Mouse (Mus musculus): Measurements from ENCODE around the gene Med22. TPM values are rescaled to one million over a fixed set of nuclear protein-coding genes. Genes with fewer than 3 reads are reported as not detected.
"Not testable (repeated sequence)": the region's sequence is repeated elsewhere in the genome, so short reads cannot be mapped to it uniquely, and the experiment has no call there.

Med22 gene
- polyA plus RNA-seq, 1 experiment from 2014 or later, result 164 TPM

DNA sequence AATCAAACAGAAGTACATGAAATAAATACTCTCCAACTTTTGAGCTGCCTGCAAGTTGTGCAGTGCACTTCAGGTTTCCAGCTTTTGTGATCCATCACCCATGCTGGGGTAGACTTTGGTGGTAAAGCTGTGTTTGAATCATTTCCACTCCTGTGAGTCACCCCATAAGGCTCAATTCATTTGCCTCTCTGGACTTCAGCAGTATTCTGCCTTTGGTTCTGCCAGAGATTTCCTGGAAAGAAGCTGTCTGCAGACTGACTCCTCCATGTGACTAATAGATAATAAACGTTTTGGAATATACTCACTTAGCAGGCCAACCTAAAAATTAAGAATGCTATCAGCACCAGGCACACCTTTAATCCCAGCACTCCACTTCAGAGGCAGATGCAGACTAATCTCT lies 9.7 kb downstream of the Med22 start:
- ATAC-seq, result no peak
- Histone ChIP-seq H3K27me3 (no peaks in the 10 kb centered on the region), H3K36me3 (peaks cover 63% of the 10 kb centered on the region), H3K4me3 (replicated peaks) (no peak overlapping the region), H3K4me2 (replicated peaks) (no peak overlapping the region), H3K27ac (no peak overlapping the region), H3K4me1 (replicated peaks) (peaks cover 32% of the 10 kb centered on the region), H3K9ac (replicated peaks) (no peak overlapping the region), H3K9me3 (no peaks in the 10 kb centered on the region)
- WGBS, result 87% methylated on average over 1 of the region's 1 CpGs

DNA sequence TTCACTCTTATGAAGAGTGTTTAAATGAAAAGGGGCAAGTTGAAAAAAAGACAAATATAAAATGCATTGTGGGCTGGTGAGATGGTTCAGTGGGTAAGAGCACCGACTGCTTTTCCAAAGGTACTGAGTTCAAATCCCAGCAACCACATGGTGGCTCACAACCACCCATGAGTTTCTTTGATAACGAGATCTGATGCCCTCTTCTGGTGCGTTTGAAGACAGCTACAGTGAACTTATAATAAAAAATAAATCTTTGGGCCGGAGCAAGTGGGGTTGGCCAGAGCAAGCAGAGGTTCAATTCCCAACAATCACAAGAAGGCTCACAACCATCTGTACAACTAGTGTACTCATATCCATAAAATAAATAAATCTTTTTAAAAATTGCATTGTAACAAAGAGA lies 14.6 kb downstream of the Med22 start:
- H3K4me3 ChIP-seq (replicated peaks), result no peak overlapping the region
- peaks cover 7% of the 10 kb centered on the region for H3K4me1 ChIP-seq (replicated peaks)
- 95% methylated on average over 4 of the region's 4 CpGs for WGBS
- H3K36me3 ChIP-seq, result peaks cover 90% of the 10 kb centered on the region
- H3K9me3 ChIP-seq, result no peaks in the 10 kb centered on the region
- H3K27ac ChIP-seq, result no peak overlapping the region
- ATAC-seq, result no peak
- H3K27me3 ChIP-seq, result no peaks in the 10 kb centered on the region
- H3K4me2 ChIP-seq (replicated peaks), result no peak overlapping the region
- no peak overlapping the region for H3K9ac ChIP-seq (replicated peaks)

DNA sequence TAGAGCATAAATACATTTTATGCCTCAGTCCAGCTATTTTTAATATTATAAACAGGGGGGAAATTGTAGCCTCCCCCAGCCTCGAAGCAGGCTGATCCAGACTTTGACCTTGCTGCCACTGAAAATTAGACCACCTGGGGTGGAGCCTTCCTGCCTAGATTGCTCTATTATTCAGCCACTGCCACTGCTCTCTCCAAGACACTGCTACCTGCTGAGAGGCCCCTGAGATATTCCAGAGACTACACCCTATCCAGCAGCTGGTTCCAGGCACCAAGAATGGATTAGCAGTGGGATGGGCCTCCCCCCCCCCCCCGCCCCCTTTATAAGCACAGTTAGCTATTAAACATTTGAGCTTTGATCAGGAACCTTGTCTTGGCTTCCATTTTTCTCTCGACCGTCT lies 24.3 kb downstream of the Med22 start:
- ATAC-seq; H3K27ac ChIP-seq; H3K27me3 ChIP-seq; H3K4me1 ChIP-seq (replicated peaks); H3K9ac ChIP-seq (replicated peaks); H3K9me3 ChIP-seq; H3K4me2 ChIP-seq (replicated peaks); H3K4me3 ChIP-seq (replicated peaks): not testable (repeated sequence)
- WGBS, result 58% methylated on average over 4 of the region's 4 CpGs
- H3K36me3 ChIP-seq, result peaks cover 34% of the 10 kb centered on the region

DNA sequence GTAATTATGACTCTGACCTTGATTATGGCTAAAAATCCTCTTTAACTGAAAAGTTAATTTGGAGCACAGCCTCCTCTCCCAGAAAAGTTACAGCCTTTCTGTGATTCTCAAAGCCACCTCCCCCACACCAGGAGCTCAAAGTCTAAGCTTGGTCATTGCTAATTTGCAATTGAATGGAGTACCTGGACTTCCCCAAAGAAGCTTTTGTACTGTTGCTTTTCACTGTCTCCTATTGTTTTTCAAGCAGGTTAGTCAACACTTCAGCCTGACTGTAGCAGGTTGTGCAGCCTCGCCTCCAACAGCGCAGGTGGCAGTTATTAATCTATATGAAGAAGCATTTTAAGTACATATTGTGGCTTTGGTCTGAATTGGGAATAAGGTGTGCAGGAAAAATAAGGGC lies 24.9 kb downstream of the Med22 start:
- 75% methylated on average over 2 of the region's 2 CpGs for WGBS
- not testable (repeated sequence) for H3K27me3 ChIP-seq; ATAC-seq; H3K27ac ChIP-seq; H3K9me3 ChIP-seq; H3K4me2 ChIP-seq (replicated peaks); H3K9ac ChIP-seq (replicated peaks); H3K4me3 ChIP-seq (replicated peaks); H3K4me1 ChIP-seq (replicated peaks)
- peaks cover 27% of the 10 kb centered on the region for H3K36me3 ChIP-seq

DNA sequence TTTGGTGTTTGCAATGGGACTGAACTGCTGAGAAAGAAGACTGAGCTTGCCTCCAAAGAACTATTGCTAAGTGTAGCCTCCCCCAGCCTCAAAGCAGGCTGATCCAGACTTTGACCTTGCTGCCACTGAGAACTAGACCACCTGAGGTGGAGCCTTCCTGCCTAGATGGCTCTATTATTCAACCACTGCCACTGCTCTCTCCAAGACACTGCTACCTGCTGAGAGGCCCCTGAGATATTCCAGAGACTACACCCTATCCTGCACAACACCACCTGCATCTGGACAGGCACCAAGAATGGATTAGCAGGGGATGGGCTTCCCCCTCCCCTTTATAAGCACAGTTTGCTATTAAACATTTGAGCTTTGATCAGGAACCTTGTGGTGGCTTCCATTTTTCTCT lies 31.9 kb downstream of the Med22 start:
- no peak overlapping the region for H3K9ac ChIP-seq (replicated peaks)
- H3K36me3 ChIP-seq, result no peaks in the 10 kb centered on the region
- no peaks in the 10 kb centered on the region for H3K4me1 ChIP-seq (replicated peaks)
- H3K27ac ChIP-seq, result no peak overlapping the region
- H3K4me3 ChIP-seq (replicated peaks), result no peak overlapping the region
- no peak overlapping the region for H3K4me2 ChIP-seq (replicated peaks)
- H3K9me3 ChIP-seq, result 0 out of 2 replicates have a peak, but pooled peaks cover 3% of the 10 kb centered on the region
- H3K27me3 ChIP-seq, result no peaks in the 10 kb centered on the region
- no peak for ATAC-seq

DNA sequence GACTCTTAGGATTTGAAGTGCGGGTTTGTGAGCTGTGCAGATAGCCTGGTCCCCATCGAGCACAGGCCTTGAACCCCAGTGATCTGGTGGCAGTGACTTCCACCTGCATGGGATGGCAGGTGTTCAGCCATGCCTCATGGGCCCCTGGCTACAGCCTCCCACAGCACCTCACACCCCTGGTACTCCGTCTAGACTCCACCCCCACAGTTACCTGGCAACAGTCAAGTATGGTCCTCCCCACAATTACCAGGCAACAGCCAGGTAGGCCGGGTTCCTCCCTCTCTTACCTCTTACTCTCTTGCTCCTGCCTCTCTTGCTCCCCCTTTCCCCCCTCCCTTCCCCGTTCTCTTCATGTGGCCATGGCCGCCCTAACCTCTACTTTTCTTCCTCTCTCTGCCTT lies 39.8 kb downstream of the Med22 start:
- no peak overlapping the region for H3K27ac ChIP-seq
- H3K4me3 ChIP-seq (replicated peaks), result no peak overlapping the region
- no peaks in the 10 kb centered on the region for H3K9me3 ChIP-seq
- H3K27me3 ChIP-seq, result no peaks in the 10 kb centered on the region
- no peak for ATAC-seq
- 75% methylated on average over 6 of the region's 6 CpGs for WGBS
- H3K9ac ChIP-seq (replicated peaks), result no peak overlapping the region
- no peaks in the 10 kb centered on the region for H3K4me1 ChIP-seq (replicated peaks)
- no peaks in the 10 kb centered on the region for H3K36me3 ChIP-seq
- no peak overlapping the region for H3K4me2 ChIP-seq (replicated peaks)

DNA sequence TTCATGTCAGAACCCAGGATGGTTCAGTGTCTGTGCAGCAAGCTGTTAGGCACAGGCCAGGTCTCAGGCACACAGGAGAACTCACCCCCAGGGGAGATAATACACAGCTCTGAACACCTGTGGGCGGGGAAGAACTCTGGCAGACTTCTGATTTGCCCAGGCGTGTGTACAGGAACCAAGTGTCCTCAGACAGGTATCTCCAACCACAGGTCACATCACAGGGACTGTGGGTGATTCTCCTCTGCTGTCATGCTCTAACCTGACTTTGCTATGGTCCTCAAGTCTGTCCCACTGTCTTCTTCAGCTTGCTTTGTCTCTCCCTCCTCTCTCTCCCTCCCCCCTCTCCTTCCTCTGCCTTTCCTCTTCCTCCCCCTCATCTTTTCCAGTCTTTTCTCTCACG lies 45.6 kb downstream of the Med22 start, which contains the start of gene Abo:
TSS of gene Abo (minus strand) at position 101 of the 400 bp plus-strand sequence.
- H3K4me2 ChIP-seq (replicated peaks), result no peak within 1 kb of the TSS
- H3K9ac ChIP-seq (replicated peaks), result no peak within 1 kb of the TSS
- no peaks in the 10 kb centered on the region for H3K4me1 ChIP-seq (replicated peaks)
- no peak within 1 kb of the TSS for H3K27ac ChIP-seq
- no peaks in the 10 kb centered on the region for H3K27me3 ChIP-seq
- no peak for ATAC-seq
- WGBS, result 78% methylated on average over 3 of the region's 3 CpGs
- H3K4me3 ChIP-seq (replicated peaks), result no peak within 1 kb of the TSS
- no peaks in the 10 kb centered on the region for H3K36me3 ChIP-seq
- no peaks in the 10 kb centered on the region for H3K9me3 ChIP-seq

DNA sequence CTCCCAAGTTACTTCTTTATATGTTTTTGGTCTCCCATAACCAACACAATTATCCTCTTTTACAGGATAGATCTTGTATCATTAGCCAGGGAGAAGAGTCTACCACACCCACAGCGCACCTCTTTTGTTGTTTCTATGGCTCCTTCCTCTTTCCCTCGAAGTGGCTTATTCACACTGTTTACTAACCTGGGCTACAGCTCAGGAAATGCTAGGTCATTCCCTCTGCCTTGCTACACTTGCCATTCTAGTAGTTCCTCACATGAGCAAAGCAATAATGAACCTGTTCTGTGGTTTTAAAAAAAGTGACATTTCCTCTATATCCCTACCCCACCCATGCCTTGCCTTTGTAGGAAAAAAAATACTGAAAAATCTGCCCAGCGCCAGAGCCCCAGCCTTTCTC lies 47.6 kb downstream of the Med22 start:
- 85% methylated on average over 3 of the region's 3 CpGs for WGBS
- no peak for ATAC-seq

More for the DNA sequence above, 47.6 kb downstream of the Med22 start:
- Histone ChIP-seq H3K9me3 (no peaks in the 10 kb centered on the region), H3K4me1 (replicated peaks) (no peaks in the 10 kb centered on the region), H3K27ac (no peak overlapping the region), H3K9ac (replicated peaks) (no peak overlapping the region), H3K27me3 (no peaks in the 10 kb centered on the region), H3K36me3 (no peaks in the 10 kb centered on the region), H3K4me3 (replicated peaks) (no peak overlapping the region), H3K4me2 (replicated peaks) (no peak overlapping the region)

Other genes starting within 250 kb of the Med22 start
- not detected in 2 replicates for gene Lcn4, start 239.4 kb downstream of the Med22 start, polyA plus RNA-seq (2015; fragmentation: Nextera tagmentation; extraction: Ambion mirVana)
- gene Abo, start 45.7 kb downstream of the Med22 start, polyA plus RNA-seq (2015; fragmentation: Nextera tagmentation; extraction: Ambion mirVana), result not detected in 2 replicates
- 31.0 and 33.9 TPM in 2 replicates for gene Surf6, start 7.8 kb downstream of the Med22 start, polyA plus RNA-seq (2015; fragmentation: Nextera tagmentation; extraction: Ambion mirVana)
- gene Rpl7a, start 87 bp upstream of the Med22 start, polyA plus RNA-seq (2015; fragmentation: Nextera tagmentation; extraction: Ambion mirVana), result 532 and 549 TPM in 2 replicates
- 59.3 and 60.6 TPM in 2 replicates for gene Surf2, start 5.7 kb upstream of the Med22 start, polyA plus RNA-seq (2015; fragmentation: Nextera tagmentation; extraction: Ambion mirVana)
- gene Surf1, start 5.9 kb upstream of the Med22 start, polyA plus RNA-seq (2015; fragmentation: Nextera tagmentation; extraction: Ambion mirVana), result 76.5 and 84.1 TPM in 2 replicates
- gene Surf4, start 23.3 kb upstream of the Med22 start, polyA plus RNA-seq (2015; fragmentation: Nextera tagmentation; extraction: Ambion mirVana), result 105 and 114 TPM in 2 replicates
- 0.13 and 0.21 TPM in 2 replicates for gene Stkld1, start 23.4 kb upstream of the Med22 start, polyA plus RNA-seq (2015; fragmentation: Nextera tagmentation; extraction: Ambion mirVana)
- gene Rexo4, start 53.7 kb upstream of the Med22 start, polyA plus RNA-seq (2015; fragmentation: Nextera tagmentation; extraction: Ambion mirVana), result 33.7 and 36.1 TPM in 2 replicates
- gene Adamts13, start 62.7 kb upstream of the Med22 start, polyA plus RNA-seq (2015; fragmentation: Nextera tagmentation; extraction: Ambion mirVana), result not detected in 2 replicates
- gene Cacfd1, start 99.2 kb upstream of the Med22 start, polyA plus RNA-seq (2015; fragmentation: Nextera tagmentation; extraction: Ambion mirVana), result 130 and 132 TPM in 2 replicates
- 3.6 and 3.8 TPM in 2 replicates for gene Slc2a6, start 117.3 kb upstream of the Med22 start, polyA plus RNA-seq (2015; fragmentation: Nextera tagmentation; extraction: Ambion mirVana)
- not detected in 2 replicates for gene Mymk, start 161.5 kb upstream of the Med22 start, polyA plus RNA-seq (2015; fragmentation: Nextera tagmentation; extraction: Ambion mirVana)
- gene Adamtsl2, start 168.7 kb upstream of the Med22 start, polyA plus RNA-seq (2015; fragmentation: Nextera tagmentation; extraction: Ambion mirVana), result 6.0 and 6.9 TPM in 2 replicates
- 0.68 and 1.1 TPM in 2 replicates for gene Fam163b, start 231.8 kb upstream of the Med22 start, polyA plus RNA-seq (2015; fragmentation: Nextera tagmentation; extraction: Ambion mirVana)